Mouse (Mus musculus) ZHBTc4 (cell line): Measurements from ENCODE around the gene Mep1a.
"Not testable (repeated sequence)": the region's sequence is repeated elsewhere in the genome, so short reads cannot be mapped to it uniquely, and the experiment has no call there.

ENCODE experiments used
- DNase-seq: peaks from one replicate; pipeline ENCODE4 v3.0.0-alpha.2; 2011; ENCODE audit warnings: low read depth, low spot score

The Mep1a gene

GRCm38 (mm10) chr17:43502592-43502991, at the start of gene Mep1a:
Mep1a (minus strand) TSS chr17:43502812.
- no peak for DNase-seq

- no peak for DNase-seq
Measured at GRCm38 (mm10) chr17:43551122-43551630, 48.6 kb upstream of the Mep1a start.

GRCm38 (mm10) chr17:43544040-43544439, 41.4 kb upstream of the Mep1a start:
- DNase-seq, result no peak

- DNase-seq, result no peak
Measured at GRCm38 (mm10) chr17:43543539-43543938, 40.9 kb upstream of the Mep1a start, which contains the start of gene Ankrd66. Ankrd66 (minus strand) TSS chr17:43543639.

- no peak for DNase-seq
Measured at GRCm38 (mm10) chr17:43538767-43539166, 36.2 kb upstream of the Mep1a start.

- DNase-seq, result not testable (repeated sequence)
Measured at GRCm38 (mm10) chr17:43536841-43537240, 34.2 kb upstream of the Mep1a start.

- peak; percentile 92 for DNase-seq
Measured at GRCm38 (mm10) chr17:43534362-43535222, 32.0 kb upstream of the Mep1a start.

DNA sequence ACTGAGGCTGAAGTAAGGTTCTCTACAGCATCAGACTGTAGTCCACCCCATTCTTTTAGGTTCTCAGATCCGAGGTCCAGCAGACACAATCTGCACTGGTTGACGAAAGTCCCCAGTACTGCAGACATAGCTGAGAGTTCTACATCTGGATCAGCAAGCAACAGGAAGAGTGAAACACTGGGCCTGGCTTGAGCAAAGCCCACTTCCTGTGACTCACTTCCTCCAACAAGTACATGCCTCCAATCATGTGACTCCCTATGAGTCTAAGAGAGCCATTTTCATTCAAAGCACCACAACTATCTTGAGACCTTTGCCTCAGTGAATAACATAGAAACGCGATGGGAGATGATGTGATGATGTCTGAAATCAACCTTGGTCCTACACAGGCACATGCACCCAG, 28.6 kb upstream of the Mep1a start:
- DNase-seq, result no peak

- no peak for DNase-seq
Measured at GRCm38 (mm10) chr17:43530507-43530906, 27.9 kb upstream of the Mep1a start.

DNA sequence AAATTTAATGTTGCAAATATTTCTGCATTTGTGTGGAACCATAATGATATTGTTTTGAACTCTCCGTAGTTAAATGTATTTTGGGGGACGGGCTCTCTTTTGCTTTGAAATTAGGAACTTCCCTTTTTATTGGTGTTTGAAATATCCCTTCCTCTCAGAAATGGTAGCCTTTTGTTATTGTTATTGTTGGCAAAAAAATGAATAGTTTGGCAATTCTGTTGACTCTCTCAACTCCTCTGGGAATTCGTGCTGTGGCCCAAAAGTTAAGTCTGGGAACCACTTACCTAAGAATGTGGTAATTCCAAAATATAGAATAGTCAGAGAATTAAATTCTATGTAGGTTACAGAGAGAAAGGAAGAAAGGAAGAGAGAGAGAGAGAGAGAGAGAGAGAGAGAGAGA, 17.6 kb upstream of the Mep1a start:
- DNase-seq, result no peak

- DNase-seq, result peak; percentile 91
Measured at GRCm38 (mm10) chr17:43518644-43519409, 16.2 kb upstream of the Mep1a start.

GRCm38 (mm10) chr17:43510782-43511181, 8.2 kb upstream of the Mep1a start:
- no peak for DNase-seq

GRCm38 (mm10) chr17:43504594-43504934, 2.0 kb upstream of the Mep1a start:
- no peak for DNase-seq

GRCm38 (mm10) chr17:43503861-43504593, 1.4 kb upstream of the Mep1a start:
- no peak for DNase-seq

DNA sequence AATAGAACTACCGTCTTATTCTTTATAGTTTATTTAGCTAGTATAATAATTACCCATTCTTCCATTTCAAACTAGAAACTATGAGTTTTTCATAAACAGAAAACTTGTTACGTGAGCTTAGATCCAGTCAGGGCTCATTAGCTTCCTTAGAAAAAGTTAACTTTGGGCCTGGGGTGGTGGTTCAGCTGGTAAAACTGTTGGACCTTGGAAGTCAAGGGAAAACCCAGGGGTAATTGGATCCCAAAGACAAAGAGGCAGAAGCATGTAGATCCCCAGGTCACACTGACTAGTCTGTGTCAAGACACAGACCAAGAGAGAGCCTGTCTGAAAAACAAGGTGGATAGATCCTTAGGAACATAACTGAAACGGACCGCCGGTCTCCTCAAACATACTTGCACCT, 981 bp downstream of the Mep1a start:
- DNase-seq, result no peak

GRCm38 (mm10) chr17:43501223-43501622, 1.4 kb downstream of the Mep1a start:
- no peak for DNase-seq

GRCm38 (mm10) chr17:43500513-43500912, 2.1 kb downstream of the Mep1a start:
- no peak for DNase-seq

DNA sequence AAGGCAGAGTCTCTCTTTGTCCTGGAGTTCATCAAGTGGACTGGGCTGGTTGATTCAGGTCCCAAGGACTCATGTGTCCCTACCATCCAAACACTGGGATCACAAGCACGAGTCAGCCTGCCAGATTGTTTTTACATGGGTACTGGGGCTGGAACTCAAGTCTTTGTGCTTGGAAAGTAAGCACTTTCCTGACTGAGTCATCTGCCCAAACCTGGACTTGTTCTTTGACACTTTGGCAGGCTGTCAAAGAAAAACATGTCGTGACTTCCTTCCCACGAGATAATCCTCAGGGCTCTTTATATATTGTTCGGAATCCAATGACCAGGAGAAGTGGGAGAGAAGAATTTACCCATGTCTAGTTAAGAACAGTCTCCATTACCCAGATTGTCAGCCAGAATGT, 5.1 kb downstream of the Mep1a start:
- DNase-seq, result no peak

GRCm38 (mm10) chr17:43495502-43495901, 7.1 kb downstream of the Mep1a start:
- DNase-seq, result no peak

GRCm38 (mm10) chr17:43490371-43490770, 12.2 kb downstream of the Mep1a start:
- not testable (repeated sequence) for DNase-seq

GRCm38 (mm10) chr17:43488439-43489151, 14.0 kb downstream of the Mep1a start:
- DNase-seq, result no peak
